ENCODE assay signal across 12 mouse cellular contexts in genomic region chr1:121653901-121654300, GRCm38 (mm10).
"Had no signal": no experiment of that assay in that cellular context is flagged by ENCODE, and none has a peak within 500 bp of the region (broad histone marks: within the 10 kb centered on the region; RNA-seq: fewer than 3 reads in every experiment).

No protein-coding gene starts in this region.

- H3K9ac ChIP-seq: kidney, embryonic 15.5 days; limb, embryonic 13.5 days; liver, embryonic 14.5 days; midbrain, embryonic 12.5 days had no signal

- H3K4me1 ChIP-seq: kidney, embryonic 15.5 days; limb, embryonic 13.5 days; midbrain, embryonic 12.5 days had no signal

- H3K4me2 ChIP-seq: kidney, embryonic 15.5 days; limb, embryonic 13.5 days; midbrain, embryonic 12.5 days had no signal

- H3K27me3 ChIP-seq: kidney, embryonic 15.5 days; limb, embryonic 13.5 days; midbrain, embryonic 12.5 days had no signal

- H3K4me3 ChIP-seq: kidney, embryonic 15.5 days; limb, embryonic 13.5 days; midbrain, embryonic 12.5 days had no signal

- H3K27ac ChIP-seq: kidney, embryonic 15.5 days; limb, embryonic 13.5 days; liver, embryonic 14.5 days; midbrain, embryonic 12.5 days had no signal

- H3K36me3 ChIP-seq: kidney, embryonic 15.5 days; limb, embryonic 13.5 days; midbrain, embryonic 12.5 days had no signal

- H3K9me3 ChIP-seq: kidney, embryonic 15.5 days; limb, embryonic 13.5 days; midbrain, embryonic 12.5 days had no signal

- DNase-seq: kidney, adult 2 months; kidney, postnatal 14 days; layer of hippocampus, postnatal 36 days; left cerebral cortex, postnatal 4 days; lung, adult 18-20 months; spleen, adult 18-20 months; thymus, adult 2 months; thymus, postnatal 25 days had no signal
